Mouse (Mus musculus) adipocyte (in vitro differentiated cells): ENCODE measurements around the gene Uhrf1.

ENCODE experiments used
- DNase-seq: peaks from one replicate; pipeline ENCODE4 v3.0.0-alpha.2; 2016; ENCODE audit warnings: low spot score

The Uhrf1 gene

DNA sequence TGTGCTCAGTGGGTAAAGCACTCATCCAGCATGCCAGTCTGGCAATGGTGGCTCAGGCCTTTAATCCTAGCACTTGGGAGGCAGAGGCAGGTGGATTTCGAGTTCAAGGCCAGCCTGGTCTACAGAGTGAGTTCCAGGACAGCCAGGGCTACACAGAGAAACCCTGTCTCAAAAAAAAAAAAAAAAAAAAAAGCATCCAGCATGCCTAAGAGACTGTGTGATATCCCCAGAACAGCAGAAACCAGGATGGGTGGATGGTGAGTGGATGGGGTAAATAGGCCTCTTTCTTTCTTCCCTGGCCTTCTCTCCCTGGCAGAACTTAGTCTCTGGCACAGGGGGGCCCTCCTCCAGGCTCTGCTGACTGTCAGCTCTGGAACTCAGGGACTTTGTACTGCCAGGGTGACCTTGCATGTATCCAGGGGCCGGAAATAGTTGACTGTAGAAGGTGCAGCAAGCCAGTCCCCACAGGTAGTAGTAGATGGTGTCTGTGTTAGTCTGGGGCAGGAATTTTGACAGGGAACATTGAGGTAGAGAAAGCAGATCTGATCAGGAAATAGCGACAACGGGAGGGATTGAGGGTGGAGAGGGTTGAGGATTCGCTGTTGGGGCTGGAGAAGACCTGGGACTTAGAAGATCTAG, 27.2 kb upstream of the Uhrf1 start:
- peak; percentile 55 for DNase-seq

DNA sequence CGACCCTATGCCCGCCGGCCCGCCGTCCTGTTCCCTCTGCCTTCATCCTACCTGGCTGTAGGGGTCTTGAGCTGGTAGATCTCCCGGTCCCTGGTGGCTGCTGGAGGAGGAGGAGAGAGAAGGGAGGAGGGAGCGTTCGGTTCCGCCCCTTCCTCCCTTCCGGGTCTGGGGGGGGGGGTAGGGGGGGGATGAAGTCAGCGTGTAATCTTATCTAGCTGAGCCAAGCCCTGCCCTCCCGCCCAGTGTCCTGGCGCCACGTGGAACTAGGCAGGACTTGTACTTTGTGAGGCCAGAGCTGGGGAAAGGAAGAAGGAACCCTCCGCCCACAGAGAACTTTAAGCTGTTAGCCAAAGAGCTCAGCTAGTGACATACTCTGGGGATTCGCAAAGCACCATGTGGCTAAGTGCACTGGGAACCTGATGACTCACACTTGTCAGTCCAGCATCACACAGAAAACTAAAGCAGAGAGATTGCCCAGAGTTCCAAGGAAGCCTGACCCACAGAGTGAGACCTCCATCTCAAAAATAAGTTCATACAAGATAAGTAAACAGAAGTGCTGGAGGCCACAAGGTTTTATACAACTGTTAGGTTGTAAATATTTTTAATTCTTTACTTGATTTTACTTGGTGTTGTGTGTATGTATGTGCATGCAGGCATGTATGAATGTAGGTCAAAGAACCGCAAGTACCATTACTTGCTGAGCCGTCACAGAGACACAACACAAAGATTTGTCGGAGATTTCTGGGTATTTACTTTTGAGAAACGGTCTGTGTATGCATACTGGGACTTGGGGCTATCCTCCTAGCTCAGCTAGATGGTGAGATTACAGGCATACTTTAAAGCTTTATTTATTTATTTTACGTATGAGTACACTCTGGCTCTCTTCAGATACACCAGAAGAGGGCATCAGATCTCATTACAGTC, 26.2 kb upstream of the Uhrf1 start, which contains the start of gene Ticam1:
Gene Ticam1, minus strand, starts transcription at position 144 of the 924 bp plus-strand sequence.
- DNase-seq: peak; percentile 99

DNA sequence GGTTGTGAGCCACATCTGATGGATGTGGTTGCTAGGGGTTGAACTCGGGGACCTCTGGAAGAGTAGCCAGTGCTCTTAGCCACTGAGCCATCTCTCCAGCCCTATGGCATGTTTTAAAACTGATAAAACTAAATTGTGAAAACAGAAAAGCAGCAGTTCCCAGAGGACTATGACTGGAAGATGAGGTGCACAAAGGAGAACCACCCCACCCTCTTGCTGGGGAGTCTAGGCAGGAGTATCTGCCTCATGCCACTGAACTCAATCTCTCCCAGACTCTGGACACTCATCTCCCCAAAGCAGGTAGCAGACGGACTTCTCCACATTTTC, 25.6 kb upstream of the Uhrf1 start:
- DNase-seq: no peak

DNA sequence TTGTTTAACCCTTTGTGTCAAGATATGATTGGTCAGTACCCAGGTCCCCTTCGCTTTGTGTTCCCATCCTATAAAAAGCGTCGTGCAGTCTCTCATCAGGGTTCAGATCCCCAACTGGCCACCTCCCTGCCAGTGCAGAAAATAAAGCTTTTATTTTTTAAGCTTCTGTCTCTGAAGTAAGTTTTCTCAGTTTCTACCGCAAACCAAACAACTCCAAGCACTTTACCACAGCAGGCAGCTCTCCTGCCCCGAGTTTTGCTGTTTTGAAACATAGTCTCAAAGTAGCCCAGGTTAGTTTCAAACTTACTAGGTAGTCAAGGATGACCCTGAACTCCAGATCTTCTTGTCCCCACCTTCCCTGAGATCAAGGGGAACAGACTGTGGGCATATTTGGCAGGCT, 24.8 kb upstream of the Uhrf1 start:
- DNase-seq: no peak

DNA sequence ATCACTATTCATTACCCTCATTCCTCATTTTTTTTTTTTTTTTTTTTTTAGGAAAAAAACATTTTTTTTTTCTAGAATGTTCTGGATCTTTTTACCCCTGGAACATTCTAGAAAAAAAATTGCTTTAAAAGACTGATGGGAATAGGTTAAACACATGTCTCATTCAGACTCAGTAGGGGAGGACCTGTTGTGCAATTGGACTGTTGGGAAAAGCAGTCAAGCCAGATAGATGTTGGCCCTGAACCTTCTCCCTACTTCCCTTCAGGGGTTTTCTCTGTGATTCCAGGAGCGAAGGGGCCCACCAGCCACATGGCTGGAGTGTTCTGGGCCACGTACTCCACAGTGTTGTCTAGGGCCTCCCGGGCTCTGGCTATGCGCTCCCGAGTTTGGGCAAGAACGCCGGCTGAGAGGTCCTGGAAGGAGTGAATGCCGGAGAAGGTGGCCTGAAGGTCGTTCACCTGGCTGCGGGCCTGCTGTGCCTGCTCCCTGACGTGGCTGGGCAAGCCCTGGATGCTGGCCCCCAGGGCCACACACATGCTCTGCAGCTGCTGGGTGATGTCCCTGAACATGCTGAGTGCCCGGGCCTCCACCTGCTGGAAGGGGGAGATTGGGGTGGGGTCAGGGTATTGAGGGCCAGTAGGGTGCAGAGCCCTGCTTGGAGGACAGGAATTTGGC, 23.5 kb upstream of the Uhrf1 start:
- DNase-seq: no peak

DNA sequence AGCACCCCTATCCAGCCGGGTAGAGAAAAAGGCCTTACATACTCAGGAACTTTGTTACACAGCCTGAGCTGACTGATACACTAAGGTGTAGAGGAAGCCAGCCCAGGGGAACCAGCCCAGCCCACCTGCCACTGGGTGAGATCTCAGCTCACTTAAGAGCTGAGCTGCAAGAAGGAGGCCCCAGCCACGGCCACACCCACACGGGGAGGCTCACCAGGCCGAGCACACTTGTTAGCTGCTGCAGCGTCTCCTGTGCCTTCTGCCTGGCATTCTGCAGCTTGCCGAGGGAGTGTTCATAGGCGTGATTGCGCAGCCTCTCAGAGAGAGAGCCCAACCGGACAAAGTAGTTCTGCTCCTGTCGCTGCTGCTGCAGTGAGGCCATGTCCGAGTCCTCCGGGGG, 21.9 kb upstream of the Uhrf1 start:
- DNase-seq: no peak

DNA sequence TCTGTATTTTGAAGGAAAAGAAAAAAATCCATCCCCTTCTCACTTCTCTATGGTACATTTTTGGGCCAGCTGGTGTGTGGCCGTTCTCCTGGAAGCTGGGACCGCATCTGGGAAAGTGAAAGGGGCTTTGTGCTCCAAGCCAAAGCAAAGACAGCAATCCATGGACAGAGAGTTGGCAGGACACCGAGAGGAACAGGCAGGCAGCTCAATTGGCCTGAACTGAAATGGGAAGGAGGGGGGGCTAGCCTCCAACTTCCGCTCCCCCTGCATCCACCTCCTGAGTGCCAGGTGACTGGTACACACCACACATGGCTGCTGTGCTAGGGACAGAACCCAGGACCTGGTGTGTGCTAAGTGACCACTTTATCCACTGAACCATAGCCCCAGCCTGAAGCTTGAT, 20.3 kb upstream of the Uhrf1 start:
- DNase-seq: no peak

DNA sequence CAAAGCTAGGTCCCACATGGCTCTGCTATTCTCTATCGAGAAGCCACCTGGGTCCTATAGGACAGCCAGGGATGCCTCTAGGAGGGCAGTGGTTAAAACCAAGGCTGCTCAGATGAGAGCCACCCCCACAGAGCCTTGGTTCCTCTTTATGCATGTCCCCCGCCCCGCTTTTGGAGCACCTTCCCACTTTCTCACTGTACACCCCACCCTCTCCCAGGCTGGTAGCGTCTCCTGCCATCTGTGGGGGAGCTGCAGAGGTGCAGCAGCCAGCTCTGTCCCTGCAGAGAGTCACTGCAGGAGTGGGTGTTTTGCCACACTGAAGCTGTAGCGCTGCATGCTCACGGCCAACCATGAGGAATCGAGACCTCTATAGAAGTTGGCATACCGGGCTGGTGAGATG, 19.8 kb upstream of the Uhrf1 start:
- no peak for DNase-seq

DNA sequence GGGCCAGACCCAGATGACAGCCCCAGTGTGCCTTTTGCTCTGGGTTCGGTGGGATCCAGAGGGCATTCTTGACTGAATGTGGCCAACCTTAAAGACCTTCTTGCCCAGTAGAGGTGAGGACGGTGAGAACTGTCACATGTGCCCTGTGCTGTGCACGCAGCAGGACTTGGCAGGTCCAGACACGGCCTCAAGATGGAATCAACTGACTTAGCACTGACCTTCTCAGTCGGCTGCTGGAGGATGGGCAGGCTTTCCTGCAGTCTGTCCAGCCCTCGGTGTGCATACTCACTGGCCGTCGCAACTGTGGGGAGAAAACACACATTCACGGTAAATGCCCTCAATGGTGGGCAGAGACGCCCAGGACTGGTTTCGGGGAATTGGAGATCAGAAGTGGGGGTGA, 17.1 kb upstream of the Uhrf1 start:
- DNase-seq: no peak

DNA sequence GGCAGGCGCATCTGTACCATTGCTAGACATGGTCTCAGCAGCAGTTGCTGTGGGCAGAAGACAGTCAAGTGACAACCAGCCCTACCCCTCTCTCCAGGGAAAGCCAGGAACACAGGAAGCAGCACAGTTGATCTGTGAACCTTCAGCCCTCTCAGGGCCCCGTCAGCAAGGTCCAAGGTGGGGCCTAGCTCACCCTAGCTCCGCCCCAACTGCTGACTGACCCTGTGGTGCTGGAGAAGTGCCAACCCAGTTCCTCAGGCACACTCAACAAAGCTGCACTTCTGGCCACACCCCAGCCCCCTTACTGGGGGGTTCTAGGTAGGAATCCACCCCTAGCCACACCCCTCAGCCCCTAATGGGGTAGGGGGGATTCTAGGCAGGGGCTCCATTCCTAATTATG, 15.3 kb upstream of the Uhrf1 start:
- DNase-seq: no peak

DNA sequence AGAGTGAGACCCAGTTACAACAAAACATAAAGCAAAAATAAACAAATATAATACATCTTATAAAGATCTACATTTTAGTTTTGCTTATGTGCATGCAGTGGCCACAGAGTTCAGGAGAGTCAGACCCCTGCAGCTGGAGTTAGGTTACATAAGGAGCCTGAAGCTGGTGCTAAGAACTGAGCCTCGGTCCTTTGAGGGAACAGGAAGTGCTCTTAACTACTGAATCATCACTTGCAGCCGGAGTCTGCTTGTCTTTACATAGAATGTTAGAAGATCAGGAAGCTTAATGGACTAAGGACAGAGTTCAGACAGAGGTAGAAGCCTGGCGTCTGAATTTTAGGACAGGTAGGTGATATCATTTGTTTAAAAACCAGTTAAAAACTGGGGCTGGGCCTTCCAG, 14.3 kb upstream of the Uhrf1 start:
- no peak for DNase-seq

DNA sequence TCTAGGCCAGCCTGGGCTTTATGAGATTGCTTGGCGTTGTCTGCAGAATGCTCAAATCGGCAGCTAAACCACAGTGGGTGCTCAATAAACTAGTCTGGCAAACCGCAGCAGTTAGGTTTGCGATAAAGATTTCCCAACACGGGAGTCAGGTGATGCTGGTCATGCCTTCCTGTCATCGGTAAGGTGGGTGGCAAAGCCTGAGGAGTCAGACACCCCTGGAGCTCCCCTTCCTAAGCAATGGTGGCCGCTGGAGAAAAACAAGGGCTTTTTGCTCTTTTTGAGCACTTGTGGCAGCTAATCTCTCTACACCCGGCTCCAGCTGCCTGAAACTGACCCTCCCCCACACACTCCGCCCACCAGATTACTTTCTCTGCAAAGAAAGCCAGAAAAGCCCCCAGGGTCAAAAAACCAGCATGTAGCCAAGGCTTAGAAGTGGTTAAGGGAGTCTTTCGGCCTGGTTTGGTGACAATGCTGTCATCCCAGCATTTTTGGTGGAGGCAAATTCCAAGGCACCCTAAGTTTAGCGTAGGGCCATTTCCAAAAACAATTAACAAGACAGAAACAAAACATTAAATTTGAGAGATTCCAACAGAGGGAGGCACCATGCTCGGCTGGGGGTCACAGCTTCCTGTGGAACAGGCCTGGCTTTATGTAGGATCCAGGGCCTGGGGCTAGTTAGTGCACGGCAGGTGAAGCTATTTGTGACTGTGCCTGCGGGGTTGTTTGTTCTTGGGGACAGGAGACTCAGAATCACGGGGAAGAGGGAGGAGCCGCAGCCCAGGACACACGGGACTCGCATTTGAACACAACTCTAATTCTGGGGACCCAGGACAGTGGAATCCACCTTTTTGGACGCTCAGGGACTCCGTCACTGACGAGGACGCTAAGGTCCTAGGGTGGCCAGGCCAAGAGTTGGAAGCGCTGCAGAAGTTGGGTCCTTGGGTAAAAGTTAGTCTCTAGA, 13.5 kb upstream of the Uhrf1 start:
- peak; percentile 51 for DNase-seq

DNA sequence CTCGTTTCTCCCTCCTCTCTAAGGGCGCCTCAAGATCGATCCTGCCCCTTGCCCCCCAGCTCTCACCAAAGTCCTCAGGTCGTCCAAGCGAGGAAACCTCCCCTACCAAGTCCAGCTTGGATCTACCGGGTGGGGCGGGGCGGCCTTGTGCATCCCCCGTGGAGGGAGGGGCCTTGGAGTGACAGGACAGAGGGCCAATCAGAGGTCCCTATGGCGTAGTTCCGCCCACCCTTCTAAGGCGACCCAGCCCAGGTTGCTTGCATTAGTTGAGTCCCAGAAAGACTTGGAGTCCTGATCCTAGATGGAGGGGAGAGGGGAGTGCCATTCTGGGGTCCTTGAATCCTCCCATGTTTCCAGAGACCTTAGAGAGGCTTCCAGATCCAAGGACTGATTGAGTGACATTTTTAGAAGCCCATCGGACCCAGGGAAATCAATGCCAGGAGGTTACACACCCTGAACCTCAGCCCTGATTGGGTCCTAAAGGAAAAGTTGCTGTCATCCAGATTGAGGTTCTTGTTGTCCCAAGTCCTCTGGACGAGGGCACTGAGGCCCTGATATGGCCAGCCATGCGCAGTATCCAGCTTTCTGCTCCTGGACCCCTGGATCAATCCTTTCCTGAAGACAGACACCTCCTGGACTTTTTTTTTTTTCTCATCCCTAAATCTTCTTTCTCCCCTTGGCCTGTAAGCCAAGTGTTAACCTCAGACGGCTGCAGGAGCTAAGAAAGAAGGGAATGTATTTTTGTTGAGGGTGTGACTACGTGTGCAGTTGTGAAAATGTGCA, 12.5 kb upstream of the Uhrf1 start:
- peak; percentile 98 for DNase-seq

DNA sequence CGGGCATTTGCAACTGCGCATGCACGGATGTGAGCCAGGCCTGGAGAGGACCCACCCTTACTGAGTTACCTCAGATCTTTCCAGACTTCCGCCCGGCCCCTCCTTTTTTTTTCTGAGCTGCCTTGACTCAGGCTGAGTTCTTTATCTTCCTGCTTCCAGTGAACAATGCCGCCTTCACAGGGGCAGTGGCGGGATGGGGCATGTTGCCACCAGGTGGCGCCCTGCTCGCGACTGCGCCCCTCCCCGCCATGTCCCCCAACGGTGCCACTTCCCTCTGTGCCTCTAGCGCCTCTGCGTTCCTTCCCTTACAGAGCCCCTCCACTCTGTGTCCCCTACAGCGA, 12.0 kb upstream of the Uhrf1 start:
- DNase-seq: peak; percentile 94

DNA sequence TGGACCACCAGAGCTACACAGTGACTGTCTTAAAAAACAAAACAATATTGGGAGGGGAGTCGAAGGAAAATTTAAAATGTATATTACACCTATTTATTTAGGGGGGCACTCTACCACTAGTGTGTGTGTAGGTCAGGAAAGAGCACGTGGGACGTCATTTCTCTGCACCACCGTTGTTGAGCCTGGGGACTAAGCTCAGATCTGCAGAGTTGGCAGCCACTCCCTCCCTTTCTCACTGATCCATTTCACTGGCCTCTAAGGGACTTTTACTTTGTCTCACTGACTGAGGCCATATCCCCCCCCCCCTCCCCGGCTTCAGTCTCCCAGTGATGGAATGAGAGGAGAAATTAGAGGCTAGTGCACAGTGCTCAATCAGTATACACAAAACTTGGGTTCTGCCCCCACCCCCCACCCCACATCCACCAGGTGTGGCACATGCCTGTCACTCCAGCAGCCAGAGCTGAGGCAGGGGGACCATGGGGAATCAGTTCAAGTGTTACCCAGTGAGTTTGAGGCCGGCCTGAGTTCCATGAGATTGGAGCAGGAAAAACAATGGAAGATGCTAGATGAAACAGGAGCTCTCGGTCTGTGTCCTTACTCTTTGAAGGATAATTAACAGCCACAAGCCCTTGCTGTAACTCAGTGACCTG, 11.2 kb upstream of the Uhrf1 start:
- no peak for DNase-seq

DNA sequence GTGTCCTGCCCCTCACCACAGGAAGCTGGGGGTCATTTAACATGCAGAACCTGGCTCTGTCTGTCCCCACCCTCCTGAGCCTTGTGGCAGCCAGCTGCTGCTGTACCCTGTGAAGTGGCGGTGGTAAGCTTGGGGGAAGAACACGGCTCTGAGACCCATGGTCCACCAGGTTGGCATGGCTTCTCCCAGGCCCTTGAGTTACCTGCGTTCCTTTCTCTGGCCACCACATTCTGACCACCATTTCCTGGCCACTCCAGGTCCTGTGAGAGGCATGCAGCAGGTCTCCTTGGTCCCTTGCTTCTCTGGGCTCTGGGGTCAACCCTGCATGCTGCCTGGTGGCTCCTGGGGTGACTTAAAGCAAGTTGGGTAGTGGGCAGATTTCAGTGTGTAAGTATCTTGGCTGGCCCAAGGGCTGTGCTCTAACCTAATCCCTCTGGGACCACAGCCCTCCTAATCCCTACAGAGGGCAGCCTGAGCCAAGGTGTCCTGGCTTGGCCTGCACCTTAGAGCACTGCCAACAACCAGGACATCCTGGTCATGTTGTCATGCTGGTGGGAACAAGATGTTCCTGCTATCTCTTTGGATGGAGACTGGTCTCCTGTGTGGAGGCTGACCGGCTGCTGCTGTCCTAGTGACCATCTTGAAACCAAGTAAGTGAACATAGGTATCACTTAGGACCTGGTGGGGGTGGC, 10.4 kb upstream of the Uhrf1 start, which contains the start of gene Plin3:
Gene Plin3, minus strand, starts transcription at position 343 of the 692 bp plus-strand sequence.
- DNase-seq: no peak

DNA sequence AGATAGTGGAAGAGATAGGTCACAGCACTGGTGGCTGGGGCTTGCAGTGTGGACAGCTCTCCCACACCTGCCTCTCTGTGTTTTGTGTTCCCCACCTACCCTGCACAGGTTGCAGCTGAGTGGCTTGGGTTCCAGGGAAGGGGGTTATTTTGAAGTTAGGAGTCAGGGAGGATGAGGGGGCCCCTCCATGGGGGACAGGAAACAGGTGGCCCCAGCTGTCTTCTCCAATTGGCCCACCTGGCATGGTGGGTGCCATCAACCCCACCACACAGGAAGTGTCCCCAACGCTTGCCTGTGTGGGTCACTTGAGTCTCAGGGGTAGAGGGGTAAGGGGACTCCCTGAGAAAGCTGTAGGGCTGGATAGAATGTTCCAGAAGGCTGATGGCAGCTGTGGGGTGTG, 9.8 kb upstream of the Uhrf1 start:
- DNase-seq: no peak

DNA sequence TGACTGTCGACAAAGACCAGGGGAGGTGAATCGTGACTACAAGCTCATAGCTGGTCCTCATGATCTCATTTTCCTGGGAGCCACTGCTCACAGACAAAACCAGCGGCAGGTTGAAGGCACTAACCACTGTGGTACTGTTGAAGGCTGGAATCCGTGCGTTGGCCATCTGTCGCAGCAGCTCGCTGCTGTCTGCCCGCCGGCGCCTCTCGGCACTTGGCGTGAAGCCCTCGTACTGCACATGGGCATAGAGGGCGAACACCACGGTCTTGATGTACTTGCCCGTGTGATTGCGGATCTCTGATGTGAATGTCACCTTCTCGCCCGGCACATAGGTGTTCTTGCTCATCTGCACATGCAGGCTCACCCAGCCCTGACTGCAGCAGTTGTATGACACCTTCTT, 8.9 kb upstream of the Uhrf1 start:
- DNase-seq: no peak

DNA sequence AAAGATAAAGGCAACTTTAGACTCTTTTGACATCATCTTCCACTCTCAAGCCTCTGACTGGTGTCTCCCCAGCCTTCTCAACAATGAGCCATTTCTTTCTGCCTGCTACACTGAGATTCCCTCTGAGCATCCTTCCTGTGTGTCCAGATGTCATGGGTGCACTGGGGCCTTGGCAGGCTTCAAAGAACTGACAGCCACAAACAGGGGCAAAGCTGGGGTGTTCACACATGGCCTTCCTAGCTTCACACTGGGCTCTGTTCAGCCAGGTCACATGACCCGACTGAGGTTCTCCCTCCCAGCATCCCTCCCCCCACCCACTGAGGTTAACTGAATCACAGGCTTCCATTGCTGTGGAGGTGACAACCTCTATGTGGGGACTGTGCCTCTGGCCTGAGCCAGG, 6.9 kb upstream of the Uhrf1 start:
- DNase-seq: no peak

DNA sequence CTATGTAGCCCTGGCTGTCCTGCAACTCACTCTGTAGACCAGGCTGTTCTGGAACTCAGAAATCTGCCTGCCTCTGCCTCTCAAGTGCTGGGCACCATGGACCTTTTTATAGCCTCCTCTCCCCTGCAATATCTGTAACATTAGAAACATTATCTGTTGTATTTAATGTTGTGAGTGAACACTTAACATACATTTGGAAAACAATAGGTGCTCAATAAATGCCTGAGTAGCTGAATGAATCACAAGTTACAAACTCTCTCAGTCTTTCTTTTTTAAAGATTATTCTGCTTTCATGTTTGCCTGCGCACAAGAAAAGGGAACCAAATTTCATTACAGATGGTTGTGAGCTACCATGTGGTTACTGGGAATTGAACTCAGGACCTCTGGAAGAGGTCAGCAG, 4.9 kb upstream of the Uhrf1 start:
- no peak for DNase-seq
